Mouse (Mus musculus) MEL (cell line): ENCODE measurements around the gene Nos3.

Source experiments
- CTCF ChIP-seq, 3 experiments: IDR thresholded peaks in 2 of 3; conservative IDR thresholded peaks in 1 of 3; 2 replicates each; pipeline ENCODE4 v1.5.1; 2011 to 2012; ENCODE audit warnings: low read length in 3 of 3, low read depth in 2 of 3, mild to moderate bottlenecking in 2 of 3, improper control_type of control experiment in 1 of 3, inconsistent platforms in 1 of 3, mixed read lengths in 1 of 3, moderate library complexity in 1 of 3; ENCODE audit not compliant: control insufficient read depth in 1 of 3, insufficient read depth in 1 of 3, poor library complexity in 1 of 3, severe bottlenecking in 1 of 3
- POLR2A ChIP-seq, 2 experiments: IDR thresholded peaks; 2 replicates each; pipeline ENCODE4 v1.6.1; 2011 to 2012; ENCODE audit warnings: low read length in 2 of 2, mild to moderate bottlenecking in 2 of 2, control low read depth in 1 of 2, improper control_type of control experiment in 1 of 2, low read depth in 1 of 2, moderate library complexity in 1 of 2; ENCODE audit not compliant: control insufficient read depth in 1 of 2, insufficient read depth in 1 of 2, poor library complexity in 1 of 2
- POLR2AphosphoS2 ChIP-seq: IDR thresholded peaks from 2 replicates; pipeline ENCODE4 v1.6.1; 2011; ENCODE audit warnings: low read length, improper control_type of control experiment
- TAL1 ChIP-seq: IDR thresholded peaks from 2 replicates; pipeline ENCODE4 v1.6.1; 2012; ENCODE audit warnings: mild to moderate bottlenecking, inconsistent platforms, low read length, moderate library complexity, mixed read lengths

DNA sequence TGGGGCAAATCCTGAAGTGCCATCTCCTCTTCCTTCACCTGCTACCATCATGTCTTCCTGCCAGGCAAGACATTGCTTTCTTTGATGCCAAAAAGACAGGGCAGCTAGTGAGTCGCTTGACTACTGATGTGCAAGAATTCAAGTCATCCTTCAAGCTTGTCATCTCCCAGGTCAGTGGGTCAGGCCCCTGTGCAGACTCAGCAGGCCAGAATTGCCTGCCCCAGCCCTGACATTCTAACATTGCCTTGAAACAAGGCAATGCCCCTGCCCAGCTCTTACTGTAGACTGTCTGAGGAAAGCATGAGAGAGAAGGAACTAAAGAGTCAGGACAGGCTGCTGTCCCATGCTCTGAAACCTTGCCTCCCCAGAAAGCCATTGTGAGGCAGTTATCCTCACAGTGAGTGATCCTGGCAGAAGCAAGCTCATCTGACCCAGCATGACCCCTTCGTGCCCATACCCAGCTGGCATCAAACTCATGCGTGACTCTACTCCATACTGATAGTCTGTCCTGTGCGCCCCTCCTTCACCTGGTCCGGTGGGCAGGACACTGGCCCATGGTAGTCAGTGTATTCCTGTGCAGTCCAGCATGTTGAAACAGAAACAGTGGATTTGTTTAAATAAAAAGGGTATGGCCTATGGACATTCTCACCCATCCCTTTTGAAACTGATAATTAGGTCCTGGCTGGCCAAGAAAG lies 36.4 kb downstream of the Nos3 start:
- TF ChIP-seq CTCF (IDR thresholded peaks at IDR 0.05 in 2 of 3, conservative IDR thresholded peaks at IDR 0.05 in 1 of 3; ENCODE audit: control insufficient read depth in 1 of 3, insufficient read depth in 1 of 3, low read depth in 2 of 3, low read length in 3 of 3, poor library complexity in 1 of 3, severe bottlenecking in 1 of 3) (no peak), POLR2A (IDR thresholded peaks at IDR 0.05; ENCODE audit: control insufficient read depth in 1 of 2, insufficient read depth in 1 of 2, low read depth in 1 of 2, low read length in 2 of 2, poor library complexity in 1 of 2) (no peak), TAL1 (no peak), POLR2AphosphoS2 (no peak)
